Mouse (Mus musculus) stomach, postnatal 0 days (tissue): ENCODE data around the gene Tmem169.

Experiments used
- CTCF ChIP-seq: IDR thresholded peaks from 2 replicates; pipeline ENCODE4 v1.5.1; 2016; ENCODE audit warnings: antibody characterized with exemption, low read depth, mild to moderate bottlenecking, moderate library complexity
- EP300 ChIP-seq: optimal IDR thresholded peaks from 2 replicates; pipeline ENCODE3; 2016; ENCODE audit warnings: antibody characterized with exemption

GRCm38 (mm10) chr1:72307317-72307798 is 23.2 kb downstream of the Tmem169 start, which contains the start of gene Xrcc5:
- TF ChIP-seq CTCF (no peak), EP300 (peak; percentile 13)
